Mouse (Mus musculus) adrenal gland, postnatal 4 days (tissue): ENCODE data around the gene Plcg1. TPM values are rescaled to one million over a fixed set of nuclear protein-coding genes. Genes with fewer than 3 reads are reported as not detected.

ENCODE experiments used
- DNase-seq, 2 experiments: peaks; one replicate each; pipeline ENCODE4 v3.0.0; 2021 to 2022; ENCODE audit warnings: low spot score in 2 of 2, mixed read lengths in 2 of 2
- long read RNA-seq, 2 experiments: library from polyadenylated mRNA; stranded (forward); transcript quantifications; one replicate each; pipeline ENCODE4 v2.0.0; 2021
- total RNA-seq, 2 experiments: library from RNA; stranded (reverse); gene quantifications; 2 replicates each; pipeline ENCODE4 v1.2.3; 2021

The Plcg1 gene
- total RNA-seq: 100 to 1,000 TPM; 132 TPM
- long read RNA-seq, experiment 1, partial matches to known transcripts: 11 of 22 reads
- long read RNA-seq, experiment 1, other reads (novel, unspliced or antisense): 11 of 22 reads
- long read RNA-seq, experiment 2, partial matches to known transcripts: 21 of 52 reads
- long read RNA-seq, experiment 2, other reads (novel, unspliced or antisense): 31 of 52 reads

DNA sequence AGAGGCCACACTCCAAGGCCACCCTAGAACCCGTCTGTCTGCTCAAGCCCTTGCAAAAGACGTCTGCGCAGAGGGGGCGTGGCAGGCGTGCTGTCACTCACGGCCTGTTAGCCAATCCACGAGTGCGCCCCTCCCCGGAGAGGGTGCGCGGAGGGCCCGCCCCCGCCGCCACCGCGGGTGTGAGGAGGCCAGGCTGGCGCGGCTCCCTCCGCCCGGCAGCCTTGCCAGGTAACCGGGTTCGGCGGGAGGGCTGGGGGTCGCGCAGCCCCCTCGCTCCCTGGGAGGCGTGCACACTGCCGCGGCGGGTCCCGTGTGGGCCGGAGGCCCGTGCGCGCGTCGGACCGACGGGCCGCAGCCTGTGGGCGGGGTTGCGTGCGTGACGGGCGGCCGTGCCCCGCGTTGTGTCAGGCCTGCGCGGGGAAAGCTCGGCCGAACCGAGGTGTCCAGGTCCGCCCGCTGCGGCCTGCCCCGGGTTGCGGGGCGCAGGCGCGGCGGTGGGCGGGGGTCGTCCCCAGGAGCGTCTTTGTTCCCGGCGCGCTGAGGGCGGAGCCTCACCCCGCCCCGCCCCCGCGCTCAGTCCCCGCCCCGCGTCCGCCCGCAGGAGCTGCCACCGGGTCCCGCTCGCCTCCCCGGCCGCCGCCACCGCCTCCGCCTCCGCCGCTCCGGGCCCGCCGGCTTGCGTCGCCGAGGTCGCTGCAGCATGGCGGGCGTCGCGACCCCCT lies at the start of gene Plcg1:
Gene Plcg1 (plus strand): TSS at position 184 of the 722 bp plus-strand sequence.
- peak; percentile 75 to 84 for DNase-seq

DNA sequence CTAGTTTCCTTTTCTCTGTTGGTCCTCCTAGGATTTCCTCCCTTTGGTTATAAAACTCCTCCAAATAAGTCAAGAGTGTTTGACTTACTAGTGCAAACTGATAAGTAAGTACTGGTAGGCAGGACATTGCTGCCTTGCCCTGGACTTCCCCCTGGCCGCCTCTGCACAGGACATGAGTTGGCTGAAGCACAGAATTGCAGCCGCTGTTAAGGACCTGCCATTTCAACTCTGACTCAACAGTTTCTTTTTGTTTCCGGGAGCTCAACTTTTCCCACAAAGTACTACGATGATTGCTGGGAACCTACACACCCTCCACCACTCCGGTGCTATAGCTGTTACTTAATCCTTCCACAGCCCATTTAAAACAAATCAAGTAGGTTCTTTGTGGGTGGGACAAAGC lies 30.8 kb upstream of the Plcg1 start:
- DNase-seq: no peak

DNA sequence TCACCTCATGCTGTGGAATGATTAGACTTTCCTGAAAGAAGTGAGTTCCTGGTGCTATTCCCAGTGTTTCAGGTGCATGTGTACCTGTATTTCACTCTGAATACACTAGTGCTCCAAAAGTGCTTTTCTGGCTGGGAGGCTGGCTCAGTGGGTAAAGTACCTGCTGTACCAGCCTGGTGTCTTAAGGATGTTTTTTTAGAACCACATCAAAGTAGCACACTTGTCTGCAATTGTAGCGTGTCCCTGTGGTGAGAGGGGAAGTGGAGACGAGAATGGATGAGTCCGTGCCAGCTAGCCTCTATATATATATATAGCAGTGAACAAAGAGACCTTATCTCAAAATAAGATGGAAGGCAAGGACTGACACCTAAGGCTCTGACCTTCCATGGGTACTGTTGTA lies 29.5 kb upstream of the Plcg1 start:
- no peak for DNase-seq

DNA sequence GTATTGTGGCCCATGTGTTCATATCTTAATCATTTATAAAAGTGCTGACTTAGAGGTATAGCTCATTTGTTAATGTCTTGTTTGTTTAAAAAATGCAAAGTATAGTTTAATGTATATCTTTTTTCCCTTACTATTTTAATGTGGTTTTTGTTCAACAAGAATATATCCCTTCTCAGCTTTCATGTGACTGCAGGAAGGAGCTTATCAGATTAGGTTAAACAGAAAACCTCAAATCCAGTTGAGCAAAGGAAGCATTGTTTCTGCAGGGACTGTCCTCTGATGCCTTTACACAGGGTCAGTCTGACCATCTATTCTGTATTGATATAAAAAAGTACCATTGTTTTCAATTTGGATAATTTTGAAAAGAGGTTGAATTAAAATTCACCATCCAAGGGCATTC lies 28.3 kb upstream of the Plcg1 start:
- no peak for DNase-seq

DNA sequence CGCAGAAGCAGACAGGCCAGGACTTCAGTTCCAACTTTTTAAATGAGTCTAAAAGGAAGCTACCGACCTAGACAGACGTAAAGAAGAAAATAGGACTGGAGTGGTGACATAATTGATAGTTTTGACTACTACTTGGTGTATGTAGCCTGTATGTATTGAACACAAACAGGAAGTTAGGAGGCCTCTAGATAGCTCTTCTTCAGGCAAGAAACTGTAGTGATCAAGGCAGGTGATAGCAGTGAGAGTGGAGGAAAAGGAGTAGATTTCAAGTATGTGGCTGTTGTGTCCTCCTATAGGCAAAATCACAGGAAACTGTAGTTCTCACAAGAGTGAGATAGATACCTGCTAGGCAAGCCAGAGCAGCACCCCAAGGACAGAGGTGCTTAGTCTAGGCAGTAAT lies 23.4 kb upstream of the Plcg1 start:
- no peak for DNase-seq

DNA sequence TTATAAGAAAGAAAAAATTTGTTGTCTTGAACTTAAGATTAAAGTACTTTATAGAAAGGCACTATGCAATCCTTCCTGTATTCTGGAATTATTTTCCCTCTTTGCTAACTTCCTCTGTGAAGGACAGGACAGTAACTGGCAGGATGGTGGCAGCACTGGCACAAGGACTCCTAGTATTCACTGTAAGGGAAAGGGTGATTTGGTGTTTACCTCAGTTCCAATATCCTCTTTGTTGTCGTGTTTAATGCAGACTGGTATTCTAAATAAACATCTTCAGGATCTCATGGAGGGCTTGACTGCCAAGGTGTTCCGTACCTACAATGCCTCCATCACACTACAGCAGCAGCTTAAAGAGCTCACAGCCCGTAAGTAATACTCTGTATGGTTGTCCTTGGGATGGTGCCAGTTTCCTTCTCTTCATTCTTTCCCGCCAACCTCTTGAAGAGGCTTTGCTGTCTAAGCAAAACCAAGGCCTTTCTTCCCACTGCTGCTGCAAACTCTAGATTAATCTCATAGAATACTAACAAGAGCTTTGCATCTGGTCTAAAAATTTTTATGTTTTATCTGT lies 15.6 kb upstream of the Plcg1 start:
- DNase-seq: no peak

DNA sequence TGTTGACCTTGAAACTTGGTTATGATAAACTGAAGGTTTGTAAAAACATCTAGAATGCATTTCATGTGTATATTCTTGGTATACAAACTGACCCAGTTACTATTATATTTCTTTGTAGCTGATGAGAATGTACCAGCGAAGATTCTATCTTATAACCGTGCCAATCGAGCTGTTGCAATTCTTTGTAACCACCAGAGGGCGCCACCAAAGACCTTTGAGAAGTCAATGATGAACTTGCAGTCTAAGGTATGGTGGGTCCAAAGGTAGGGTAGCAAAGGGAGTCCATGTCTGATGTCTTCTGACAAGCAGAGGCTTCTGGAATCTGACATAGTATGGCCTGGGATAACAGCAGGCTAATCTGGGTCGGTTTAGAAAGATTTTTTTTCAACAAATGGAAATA lies 13.8 kb upstream of the Plcg1 start:
- no peak for DNase-seq

DNA sequence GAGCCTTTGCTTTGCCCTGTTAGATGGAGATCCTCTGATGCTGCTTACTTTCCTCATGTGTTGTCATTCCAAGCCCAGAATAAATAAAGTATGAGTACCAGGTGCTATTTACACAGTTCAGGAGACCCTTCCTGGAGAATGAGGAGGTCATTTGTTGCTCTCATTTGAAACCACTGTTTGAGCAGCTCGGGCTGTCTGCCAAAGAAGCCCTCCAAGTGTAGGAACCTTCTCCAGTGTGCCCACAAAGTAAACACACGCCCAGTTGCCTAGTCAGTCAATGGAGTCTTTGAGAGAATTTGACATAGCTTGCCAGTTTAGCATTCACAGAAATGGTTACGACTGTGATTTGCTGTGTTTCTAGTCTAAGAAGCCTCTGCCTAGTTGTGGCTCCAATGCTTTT lies 12.3 kb upstream of the Plcg1 start:
- DNase-seq: no peak

DNA sequence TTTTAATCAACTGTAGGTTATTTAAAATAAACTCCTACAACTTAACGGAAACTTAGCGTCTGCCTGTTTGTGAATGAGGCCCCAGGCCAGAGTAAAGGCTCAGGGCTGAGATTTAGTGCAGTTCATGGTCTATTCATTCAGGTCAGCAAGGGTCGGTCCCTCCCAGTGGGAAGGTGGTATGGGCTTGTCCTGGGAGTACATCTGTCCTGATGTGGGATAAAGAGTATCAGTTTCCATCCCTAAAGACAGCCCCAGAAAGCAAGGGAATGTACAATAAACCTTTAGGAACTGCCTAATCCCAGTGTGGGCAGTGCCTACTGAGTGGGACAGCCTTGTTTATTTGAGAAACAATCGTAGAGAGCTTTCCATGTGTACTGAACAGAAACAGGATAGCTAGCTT lies 8.4 kb upstream of the Plcg1 start:
- DNase-seq: no peak

DNA sequence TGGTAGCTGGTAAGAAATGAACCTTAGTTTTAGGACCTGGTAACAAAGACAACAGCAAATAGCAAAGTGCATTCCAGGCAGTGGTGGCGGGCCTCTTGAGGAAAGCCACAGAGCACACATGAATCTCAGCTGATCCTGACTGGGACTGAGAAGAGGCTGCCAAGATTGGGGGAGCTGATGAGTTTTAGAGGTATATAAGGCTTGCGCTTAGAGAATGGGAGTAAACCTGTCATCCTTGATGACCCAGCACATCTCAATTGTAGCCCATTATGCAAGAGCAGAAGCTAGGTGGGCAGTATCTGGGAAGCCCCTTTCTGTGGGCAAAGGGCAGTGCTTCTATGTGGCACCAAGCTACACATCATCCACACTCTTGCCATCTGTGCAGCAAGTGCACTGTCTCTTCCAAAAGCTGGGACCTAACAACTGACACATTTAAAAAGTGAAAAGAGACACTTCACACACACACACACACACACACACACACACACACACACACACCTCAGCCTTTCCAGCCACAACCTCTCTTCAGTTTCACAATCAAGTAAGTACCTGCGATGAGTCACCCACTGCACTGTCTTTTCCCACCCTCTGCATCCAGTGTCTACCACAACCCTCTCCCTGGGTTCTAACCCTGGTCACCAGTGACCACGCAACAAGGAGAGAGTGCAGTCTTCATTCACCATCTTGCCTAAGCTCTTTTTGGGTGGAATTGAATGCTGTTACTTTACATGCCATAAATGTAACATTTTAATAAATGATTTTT lies 7.3 kb upstream of the Plcg1 start:
- DNase-seq: no peak

DNA sequence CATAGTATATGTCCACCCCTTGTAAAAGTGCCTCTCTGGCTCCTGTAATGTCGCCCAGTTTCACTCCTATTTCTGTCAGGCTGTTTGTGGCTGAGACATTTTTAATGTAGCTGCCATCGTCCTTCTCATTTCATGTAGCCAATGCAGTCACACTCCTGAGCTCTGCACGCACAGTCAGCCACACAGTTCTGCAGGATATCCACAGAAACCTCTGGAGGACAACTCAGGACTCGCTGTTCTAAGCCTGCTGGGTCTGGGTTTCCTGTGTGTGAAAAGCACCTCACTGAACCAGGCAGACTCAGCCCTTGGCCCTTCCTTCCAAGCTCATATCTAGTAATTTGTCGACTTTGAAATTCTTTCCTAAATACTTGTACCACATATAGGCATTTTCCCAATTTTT lies 6.6 kb upstream of the Plcg1 start:
- DNase-seq: no peak

DNA sequence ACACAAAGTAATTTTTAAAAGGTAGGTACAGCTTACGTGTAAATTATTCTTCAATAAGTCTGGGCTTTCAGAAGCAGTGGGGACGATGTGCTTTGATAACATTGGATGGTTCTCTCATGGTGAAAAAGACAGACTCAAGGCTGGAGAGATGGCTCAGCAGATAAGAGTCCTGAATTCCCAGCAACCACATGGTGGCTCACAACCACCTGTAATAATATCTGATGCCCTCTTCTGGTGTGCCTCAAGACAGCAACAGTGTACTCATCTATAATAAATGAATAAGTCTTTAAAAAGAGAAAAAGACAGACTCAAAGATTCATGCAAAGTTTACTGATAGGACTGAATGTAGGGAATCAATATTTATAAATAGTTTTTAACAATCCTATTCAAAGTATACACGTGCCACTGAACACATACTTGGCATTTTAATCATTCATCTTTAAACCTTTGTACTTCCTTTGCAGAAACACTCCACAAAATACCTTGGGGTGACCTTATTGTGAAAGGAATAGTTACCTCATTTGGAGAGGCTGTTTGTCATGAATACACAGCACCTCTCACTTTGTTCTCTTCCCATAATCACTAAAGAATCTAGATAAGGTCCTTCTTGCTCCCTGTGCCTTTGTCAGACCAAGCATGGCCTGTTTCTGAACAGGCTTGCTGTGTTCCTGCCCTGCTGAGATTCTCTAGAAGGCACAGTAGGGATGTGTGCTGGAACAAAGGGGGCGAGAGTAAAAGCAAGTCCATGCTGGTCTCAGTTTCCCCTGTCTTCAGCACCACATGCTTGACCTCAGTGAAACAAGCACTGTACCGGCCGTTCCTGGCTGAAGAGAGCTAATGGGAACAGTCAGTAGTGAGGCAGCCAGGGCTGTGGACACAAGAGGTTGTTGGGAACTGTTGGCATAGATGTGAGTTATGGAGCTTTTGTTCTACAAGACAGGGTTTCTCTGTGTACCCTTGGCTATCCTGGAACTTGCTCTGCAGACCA lies 4.9 kb upstream of the Plcg1 start:
- DNase-seq: no peak

DNA sequence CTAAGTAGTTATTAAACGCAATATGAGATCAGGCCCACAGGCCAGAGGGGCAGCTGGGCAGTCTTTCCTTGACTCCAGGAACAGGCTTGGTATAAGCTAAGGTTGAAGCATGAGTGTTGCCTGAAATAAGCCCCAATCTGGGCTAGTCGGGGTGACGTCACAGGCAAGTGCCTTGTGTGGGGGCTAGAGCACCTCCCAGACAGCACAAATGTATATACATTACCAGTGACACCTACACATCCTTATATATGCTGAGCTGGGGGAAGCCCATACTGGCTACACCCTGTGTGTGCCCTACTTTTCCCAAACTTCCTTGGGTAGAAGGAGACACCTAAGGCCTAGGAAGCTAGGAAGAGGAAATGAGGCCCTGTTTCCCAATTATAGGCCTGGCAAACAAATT lies 2.1 kb upstream of the Plcg1 start:
- DNase-seq: no peak

DNA sequence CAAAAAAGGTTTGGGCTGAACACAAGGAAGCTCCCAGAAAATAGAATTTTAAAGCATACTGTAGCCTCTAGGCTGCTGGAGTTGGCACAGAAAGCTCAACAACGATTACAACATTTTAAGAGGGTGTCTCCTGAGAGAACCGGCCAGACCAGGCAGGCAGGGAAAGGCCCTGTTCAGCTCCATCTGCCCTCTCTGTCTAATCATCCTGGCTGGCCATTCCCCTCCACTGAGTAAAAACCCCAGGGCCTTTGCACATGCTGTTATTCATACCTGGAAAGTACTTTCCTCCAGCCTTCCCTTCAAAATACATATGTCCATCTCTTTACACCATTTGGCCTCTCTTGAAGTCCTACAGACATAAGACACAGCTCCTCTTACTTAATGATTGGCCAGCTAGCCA lies 1.7 kb upstream of the Plcg1 start:
- no peak for DNase-seq

DNA sequence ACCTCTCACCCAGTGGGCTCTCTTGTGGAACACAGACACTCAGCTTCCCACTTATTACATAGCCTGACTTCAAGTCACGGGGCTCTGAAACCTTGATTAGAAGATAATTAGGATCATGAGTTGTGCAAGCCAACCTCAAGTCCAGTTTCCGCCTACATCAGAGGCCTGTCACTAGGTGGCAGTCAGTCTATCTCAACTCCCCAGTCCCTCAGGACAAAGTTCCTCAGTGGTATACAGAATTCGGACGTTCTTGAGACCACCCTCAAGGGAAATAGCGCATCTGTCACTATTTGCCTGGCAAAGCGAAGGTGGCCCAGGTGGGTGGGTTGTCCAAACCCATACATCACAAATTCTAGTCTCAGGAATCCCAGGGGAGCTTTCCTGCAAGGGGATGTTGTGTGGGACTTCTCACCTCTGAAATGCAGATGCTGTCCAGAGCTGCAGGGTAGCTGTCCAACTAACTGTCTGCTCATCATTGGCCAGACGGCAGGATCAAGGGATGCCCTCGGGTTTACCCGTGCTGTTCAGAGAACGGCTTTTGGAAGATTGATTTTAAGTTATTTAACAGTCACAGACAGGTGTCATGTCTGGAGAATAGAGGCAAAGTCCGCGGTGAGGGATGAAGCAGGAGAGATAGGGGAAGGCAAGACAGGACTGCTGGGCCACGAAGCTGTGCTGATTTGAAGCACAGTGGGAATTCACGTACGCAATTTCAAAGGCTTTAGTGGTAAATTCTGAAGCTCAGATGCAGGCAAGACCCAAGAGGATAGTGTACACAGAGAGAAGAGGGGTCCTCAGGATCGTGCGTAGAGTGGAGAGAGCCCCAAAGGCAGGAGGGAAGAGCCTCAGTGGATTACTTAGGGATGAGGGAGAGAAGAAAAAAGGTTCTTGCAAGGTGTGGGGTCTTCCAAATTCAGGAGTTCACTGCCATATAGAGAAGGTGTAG lies 976 bp upstream of the Plcg1 start:
- DNase-seq: peak in 1 of 2 experiments; percentile 2

DNA sequence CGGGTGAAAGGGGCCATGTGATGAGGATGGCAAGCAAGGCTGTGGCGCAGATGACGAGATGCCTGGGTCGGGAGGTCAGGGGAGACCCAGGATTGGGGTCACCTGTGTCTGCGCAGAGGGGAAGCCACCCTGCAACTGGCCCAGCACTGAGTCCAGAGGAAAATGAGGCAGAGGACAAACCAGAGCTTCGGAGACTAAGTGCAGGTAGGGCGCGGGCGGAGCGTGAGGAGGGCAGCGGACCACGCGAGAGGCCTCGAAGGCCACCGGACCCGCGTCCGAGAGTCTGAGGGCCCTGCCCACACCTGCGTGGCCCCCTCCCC lies 343 bp upstream of the Plcg1 start:
- DNase-seq: peak in 1 of 2 experiments; percentile 5

DNA sequence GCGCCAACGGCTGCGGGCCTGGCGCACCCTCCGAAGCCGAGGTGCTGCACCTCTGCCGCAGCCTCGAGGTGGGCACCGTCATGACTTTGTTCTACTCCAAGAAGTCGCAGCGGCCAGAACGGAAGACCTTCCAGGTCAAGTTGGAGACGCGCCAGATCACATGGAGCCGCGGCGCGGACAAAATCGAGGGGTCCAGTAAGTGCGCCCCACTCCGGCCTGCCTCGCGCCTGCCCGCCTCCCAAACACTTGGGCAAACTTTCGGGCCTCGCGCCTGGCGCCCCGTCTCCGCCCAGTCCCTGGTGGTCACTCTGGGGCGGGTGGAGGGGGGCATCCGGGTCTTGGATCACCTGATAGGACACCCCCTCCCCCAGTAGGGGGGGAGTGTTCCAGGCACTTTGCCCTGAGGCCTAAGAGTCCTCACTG lies 750 bp downstream of the Plcg1 start:
- DNase-seq: peak; percentile 35 to 44

DNA sequence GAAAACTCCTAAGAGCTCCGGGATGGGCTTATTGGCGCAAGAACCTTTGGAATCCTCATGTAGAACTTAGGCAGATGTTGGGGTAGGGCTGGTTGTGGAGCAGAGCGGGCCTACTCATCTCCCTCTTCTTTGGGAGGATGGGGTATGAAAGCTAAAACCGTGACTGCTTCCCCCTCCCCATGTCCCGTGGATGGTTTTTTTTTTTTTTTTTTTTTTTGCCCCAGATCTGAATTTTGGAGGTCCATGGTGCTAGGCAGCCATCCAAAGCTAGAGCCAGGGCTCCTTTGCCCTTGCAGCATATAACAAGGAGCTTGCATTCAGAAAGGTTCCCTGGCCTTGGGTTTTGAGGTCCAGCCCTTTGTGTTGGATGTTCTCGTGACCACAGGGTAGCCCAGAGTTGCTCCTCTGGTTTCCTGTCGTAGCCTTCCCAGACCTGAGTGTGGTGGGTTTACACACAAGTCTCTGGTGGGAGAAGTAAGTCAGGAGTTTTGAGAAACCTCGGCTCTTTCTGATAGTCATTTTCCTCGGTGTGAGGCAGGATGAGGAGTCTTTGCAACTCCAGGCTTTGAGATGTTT lies 1.4 kb downstream of the Plcg1 start:
- no peak for DNase-seq

DNA sequence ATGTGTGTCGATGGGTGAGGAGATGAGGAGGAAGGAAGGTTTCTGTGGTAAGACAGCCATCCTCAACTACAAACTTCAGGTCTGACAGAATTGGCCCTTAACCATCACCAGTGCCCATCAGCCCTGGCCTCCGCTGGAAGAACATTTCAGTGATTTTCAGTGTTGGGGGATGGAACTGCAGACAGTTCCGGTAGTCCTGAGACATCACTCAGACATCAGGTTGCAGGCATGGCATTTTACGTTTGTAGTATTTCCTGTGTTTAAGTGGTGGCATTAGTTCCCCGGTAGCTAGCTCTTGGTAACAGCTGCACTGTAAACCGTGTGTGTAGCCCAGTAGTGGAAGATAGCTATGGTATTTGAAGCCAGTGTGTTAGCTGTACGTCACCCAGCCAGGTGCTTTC lies 2.0 kb downstream of the Plcg1 start:
- no peak for DNase-seq

DNA sequence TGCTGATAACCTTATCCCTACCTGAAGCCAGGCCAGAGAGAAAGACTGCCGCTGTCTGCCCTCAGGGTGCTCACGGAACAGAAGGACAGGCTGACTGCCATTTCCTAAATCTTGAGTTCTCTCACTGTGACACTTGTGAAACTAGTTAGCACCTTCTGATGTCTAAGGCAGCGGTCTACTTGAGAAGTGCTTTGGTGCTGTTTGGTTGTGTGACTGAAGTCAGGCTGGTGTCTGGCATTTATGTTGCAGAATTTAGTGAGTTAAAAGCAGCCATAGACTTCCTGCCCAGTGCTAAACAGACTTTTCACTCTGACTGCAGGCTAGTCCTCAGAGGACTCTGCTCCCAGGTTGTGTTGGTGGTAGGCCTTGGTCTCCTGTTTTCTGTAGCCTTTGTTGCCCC lies 3.2 kb downstream of the Plcg1 start:
- no peak for DNase-seq
